Mouse (Mus musculus): Measurements from ENCODE around the gene Hmg20a. TPM values are rescaled to one million over a fixed set of nuclear protein-coding genes. Genes with fewer than 3 reads are reported as not detected.

The Hmg20a gene
- polyA plus RNA-seq, 1 experiment from 2014 or later = 70.3 TPM

DNA sequence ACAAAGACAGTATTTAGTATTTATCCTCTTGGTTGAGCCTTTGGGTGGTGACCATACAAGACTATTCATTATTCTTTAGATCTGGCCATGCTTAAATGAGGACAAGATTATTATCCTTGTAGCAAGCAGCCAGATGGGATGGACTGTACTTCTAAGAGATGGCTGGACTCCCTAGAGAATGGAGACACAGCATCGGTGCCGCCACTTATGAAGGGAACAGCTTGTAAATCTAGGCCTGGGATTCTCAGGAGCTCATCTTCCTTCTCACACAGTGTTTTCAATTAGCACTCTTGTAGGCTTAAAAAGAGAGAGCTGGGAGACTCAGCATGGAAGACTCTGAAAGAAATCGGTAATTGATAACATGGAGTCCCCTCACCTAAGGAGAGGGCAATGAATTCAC lies 74.0 kb downstream of the Hmg20a start:
- Histone ChIP-seq H3K27ac (no peak overlapping the region), H3K36me3 (peaks cover 86% of the 10 kb centered on the region), H3K4me1 (replicated peaks) (peaks cover 19% of the 10 kb centered on the region), H3K27me3 (ENCODE audit: insufficient read depth, poor library complexity, severe bottlenecking) (no peaks in the 10 kb centered on the region), H3K9me3 (no peaks in the 10 kb centered on the region), H3K4me3 (no peak overlapping the region)
- 69% methylated on average over 3 of the region's 3 CpGs for WGBS
- no peak for DNase-seq (ENCODE audit: low spot score)

DNA sequence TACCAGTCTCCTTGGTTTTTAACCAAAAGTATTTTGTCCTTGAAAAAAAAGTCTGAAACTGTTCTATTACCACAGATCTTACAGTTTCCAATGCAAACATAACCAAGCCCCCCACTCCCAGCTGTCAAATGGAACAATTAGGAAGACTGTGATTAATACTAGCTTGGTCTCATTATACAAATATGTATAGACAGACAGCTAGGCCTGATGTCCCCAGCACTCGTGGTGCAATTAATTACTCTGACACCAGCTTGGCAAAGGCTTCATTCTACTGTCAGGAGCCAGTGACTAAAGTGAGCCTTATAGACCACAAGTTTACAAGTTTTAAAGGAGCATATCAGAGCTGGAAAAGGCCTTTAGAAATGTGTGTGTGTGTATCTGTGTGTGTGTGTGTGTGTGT lies 74.5 kb downstream of the Hmg20a start:
- Histone ChIP-seq H3K27me3 (ENCODE audit: insufficient read depth, poor library complexity, severe bottlenecking) (no peaks in the 10 kb centered on the region), H3K27ac (no peak overlapping the region), H3K9me3 (no peaks in the 10 kb centered on the region), H3K4me3 (no peak overlapping the region), H3K4me1 (replicated peaks) (peaks cover 19% of the 10 kb centered on the region), H3K36me3 (peaks cover 81% of the 10 kb centered on the region)
- no peak for DNase-seq (ENCODE audit: low spot score)
- 57% methylated on average over 1 of the region's 1 CpGs for WGBS

DNA sequence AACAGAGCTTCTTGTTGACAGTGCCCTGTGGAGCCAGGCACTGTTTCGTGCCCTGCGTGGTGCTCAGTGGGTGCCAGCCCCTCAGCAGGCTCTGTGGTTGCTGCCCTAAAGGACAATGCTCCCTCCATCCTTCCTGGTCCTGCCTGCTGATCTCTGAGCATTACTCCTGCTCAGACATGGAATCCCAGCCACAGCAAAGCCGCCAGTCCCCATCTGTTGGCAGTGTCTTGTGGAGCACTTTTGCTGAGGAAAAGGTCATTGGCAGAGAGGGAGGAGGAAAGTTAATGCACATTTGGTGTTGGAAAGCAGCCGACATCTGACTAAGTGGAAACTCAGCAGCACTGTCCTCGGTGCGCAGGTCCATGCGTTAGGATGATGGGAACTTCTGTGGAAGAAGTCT lies 76.7 kb downstream of the Hmg20a start:
- Histone ChIP-seq H3K4me1 (replicated peaks) (peaks cover 19% of the 10 kb centered on the region), H3K9me3 (no peaks in the 10 kb centered on the region), H3K36me3 (peaks cover 59% of the 10 kb centered on the region)

DNA sequence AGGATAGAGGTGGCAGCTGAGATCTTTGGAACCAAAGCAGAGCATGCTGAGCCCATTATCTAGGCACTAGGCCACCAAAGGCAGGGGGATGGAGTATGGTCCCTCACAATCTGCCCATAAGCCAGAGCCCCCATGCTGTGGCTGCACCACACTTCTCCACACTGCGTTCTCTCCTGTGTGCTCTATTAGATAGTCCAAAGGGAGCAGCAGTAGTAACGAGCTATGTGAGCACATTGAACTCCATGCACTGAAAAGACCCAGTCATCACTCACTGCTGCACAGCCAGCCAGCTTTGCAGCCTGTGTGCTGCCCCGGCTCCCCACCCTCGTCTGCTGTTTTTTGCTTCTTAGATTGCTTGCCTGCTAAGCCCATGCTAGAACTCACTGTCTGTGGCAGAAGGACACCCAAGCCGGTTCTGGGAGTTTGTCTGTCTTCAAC lies 77.4 kb downstream of the Hmg20a start:
- peaks cover 19% of the 10 kb centered on the region for H3K4me1 ChIP-seq (replicated peaks)
- no peaks in the 10 kb centered on the region for H3K9me3 ChIP-seq
- WGBS = 38% methylated on average over 5 of the region's 5 CpGs
- H3K36me3 ChIP-seq = peaks cover 52% of the 10 kb centered on the region
- no peak for DNase-seq (ENCODE audit: low spot score)
- H3K4me3 ChIP-seq = no peak overlapping the region
- H3K27me3 ChIP-seq (ENCODE audit: insufficient read depth, poor library complexity, severe bottlenecking) = no peaks in the 10 kb centered on the region
- peak overlapping the region; percentile 60 for H3K27ac ChIP-seq

More for the DNA sequence above, 76.7 kb downstream of the Hmg20a start:
- H3K27ac ChIP-seq = peak overlapping the region; percentile 75
- no peak overlapping the region for H3K4me3 ChIP-seq
- no peak for DNase-seq (ENCODE audit: low spot score)
- H3K27me3 ChIP-seq (ENCODE audit: insufficient read depth, poor library complexity, severe bottlenecking) = no peaks in the 10 kb centered on the region
- WGBS = 35% methylated on average over 7 of the region's 7 CpGs

DNA sequence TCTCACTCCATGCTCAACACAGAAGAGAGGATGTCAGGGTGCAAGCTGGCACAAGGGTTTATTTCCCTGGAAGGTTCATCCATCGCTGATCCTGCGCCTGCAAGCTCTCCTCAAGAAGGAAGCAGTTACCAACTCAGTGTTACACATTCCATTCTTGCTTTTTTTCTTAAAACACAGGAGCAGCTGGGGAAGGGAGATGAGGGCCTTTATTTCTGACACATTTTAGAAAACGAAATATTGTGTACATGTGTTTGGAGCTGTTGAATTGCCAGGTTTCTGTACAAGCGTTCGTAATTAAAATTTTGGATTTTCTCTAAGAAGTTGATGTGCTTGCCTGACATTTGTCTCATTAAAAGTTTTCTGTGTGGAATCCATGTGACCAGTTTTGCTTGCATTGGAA lies 78.2 kb downstream of the Hmg20a start:
- whole genome bisulfite sequencing = 91% methylated on average over 5 of the region's 5 CpGs
- Histone ChIP-seq H3K27ac (no peak overlapping the region), H3K4me1 (replicated peaks) (peaks cover 23% of the 10 kb centered on the region), H3K36me3 (peaks cover 44% of the 10 kb centered on the region), H3K9me3 (no peaks in the 10 kb centered on the region), H3K27me3 (ENCODE audit: insufficient read depth, poor library complexity, severe bottlenecking) (no peaks in the 10 kb centered on the region), H3K4me3 (no peak overlapping the region)
- no peak for DNase-seq (ENCODE audit: low spot score)

DNA sequence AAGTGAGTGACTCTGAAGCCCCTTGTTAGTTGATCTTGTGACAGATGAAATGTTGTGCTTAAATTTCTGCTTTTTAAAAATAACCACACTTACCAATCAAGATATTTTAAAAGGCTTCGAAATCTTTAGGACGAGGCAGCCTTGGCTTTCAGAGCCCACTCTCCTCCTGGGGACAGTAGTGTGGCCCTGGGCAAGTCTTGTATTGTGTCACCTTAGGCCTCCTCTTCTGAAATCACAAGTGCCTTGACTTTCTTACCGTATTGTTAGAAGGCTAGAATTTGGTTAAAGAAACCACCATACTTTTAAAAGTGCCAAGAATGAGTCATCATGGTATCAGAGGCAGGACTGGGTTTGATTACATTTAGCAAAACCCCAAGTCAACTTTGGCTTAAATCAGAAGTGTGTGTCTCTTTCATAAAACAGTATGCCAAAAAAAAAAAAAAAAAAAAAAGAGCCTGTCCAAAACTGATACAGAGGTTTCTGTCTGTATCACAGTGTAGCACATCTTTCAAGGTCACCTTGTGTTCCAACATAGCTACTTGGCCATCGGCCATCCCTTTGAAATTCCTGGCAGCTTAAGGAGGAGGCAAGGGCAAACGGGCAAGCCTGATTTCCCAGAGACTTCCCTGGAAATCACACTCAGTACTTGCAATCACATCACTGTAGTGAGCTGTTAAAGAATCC lies 78.9 kb downstream of the Hmg20a start:
- Histone ChIP-seq H3K27ac (no peak overlapping the region), H3K27me3 (ENCODE audit: insufficient read depth, poor library complexity, severe bottlenecking) (no peaks in the 10 kb centered on the region), H3K4me1 (replicated peaks) (peaks cover 31% of the 10 kb centered on the region), H3K9me3 (no peaks in the 10 kb centered on the region), H3K4me3 (no peak overlapping the region), H3K36me3 (peaks cover 36% of the 10 kb centered on the region)
- 90% methylated on average over 5 of the region's 5 CpGs for WGBS
- DNase-seq (ENCODE audit: low spot score) = no peak

DNA sequence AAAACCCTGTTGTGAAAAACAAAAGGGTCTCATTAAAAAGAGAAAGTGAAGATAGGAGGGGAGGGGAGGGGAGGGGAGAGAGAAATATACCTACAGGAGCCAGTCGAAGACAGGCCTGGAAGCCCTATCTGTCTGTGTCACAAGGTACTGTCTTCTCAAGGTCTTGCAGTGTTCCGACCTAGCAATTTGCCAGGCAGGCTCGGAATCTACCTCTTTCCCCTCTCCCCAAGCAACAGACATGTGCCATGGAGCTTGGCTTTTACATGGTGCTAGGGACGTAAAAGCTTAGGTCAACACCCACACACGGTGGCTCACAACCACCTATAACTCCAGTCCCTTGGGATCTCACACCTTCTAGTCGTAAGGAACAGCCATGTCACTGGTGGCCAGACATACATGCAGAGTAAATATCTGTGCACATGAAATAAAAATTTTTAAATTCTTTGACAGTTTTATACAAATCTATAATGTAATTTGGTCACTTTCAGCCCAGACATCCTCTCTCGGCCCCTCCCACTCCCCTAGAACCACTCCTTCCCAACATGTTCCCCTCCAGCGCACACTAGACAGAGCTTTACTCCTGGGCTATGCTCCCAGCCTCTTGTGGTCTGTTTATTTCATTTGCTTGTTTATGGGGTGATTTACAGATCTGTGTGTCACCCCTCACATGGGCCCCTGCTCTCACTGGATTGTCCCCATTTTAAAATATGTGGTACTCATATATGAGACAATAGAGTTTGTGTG lies 81.1 kb downstream of the Hmg20a start:
- Histone ChIP-seq H3K27ac (no peak overlapping the region), H3K4me1 (replicated peaks) (peaks cover 48% of the 10 kb centered on the region), H3K27me3 (ENCODE audit: insufficient read depth, poor library complexity, severe bottlenecking) (no peaks in the 10 kb centered on the region), H3K9me3 (no peaks in the 10 kb centered on the region), H3K4me3 (no peak overlapping the region), H3K36me3 (peaks cover 21% of the 10 kb centered on the region)
- WGBS = 84% methylated on average over 8 of the region's 8 CpGs
- DNase-seq (ENCODE audit: low spot score) = no peak

DNA sequence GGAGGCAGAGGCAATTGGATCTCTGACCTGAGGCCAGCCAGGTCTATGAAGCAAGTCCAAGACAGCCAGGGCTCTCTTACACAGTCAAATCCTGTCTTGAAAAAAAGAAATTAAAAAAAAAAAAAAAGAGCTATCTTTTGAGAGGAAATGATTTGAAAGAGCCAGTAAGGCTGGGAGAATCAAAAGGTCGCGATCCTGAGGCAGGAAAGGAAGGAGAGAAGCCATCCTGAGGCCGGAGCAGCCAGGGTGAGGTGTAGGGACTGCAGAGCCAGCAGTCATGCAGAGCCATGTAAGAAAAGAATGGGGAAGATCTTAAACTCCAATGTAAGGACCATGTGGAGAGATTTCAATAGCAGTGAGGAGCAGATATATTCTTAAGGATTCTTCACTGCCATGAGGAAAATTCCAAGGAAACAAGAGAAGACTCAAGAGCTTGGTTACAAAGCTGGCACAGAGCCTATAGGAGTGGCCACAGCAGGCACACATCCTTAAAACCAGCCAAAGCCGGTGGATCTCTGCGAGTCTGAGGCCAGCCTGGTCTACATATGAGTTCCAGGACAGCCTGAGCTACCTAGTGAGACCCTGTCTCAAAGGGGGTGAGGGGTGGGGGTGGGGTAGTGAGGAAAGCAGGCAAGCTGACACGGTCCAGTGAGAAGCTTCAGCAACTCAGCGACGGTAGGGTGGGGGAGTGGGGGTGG lies 82.6 kb downstream of the Hmg20a start:
- H3K4me3 ChIP-seq = no peak overlapping the region
- no peak for DNase-seq (ENCODE audit: low spot score)
- no peaks in the 10 kb centered on the region for H3K27me3 ChIP-seq (ENCODE audit: insufficient read depth, poor library complexity, severe bottlenecking)
- H3K36me3 ChIP-seq = peaks cover 5% of the 10 kb centered on the region; the same call in 1 of the 2 replicates
- peaks cover 45% of the 10 kb centered on the region for H3K4me1 ChIP-seq (replicated peaks)
- H3K9me3 ChIP-seq = no peaks in the 10 kb centered on the region
- 61% methylated on average over 8 of the region's 8 CpGs for WGBS
- no peak overlapping the region for H3K27ac ChIP-seq

DNA sequence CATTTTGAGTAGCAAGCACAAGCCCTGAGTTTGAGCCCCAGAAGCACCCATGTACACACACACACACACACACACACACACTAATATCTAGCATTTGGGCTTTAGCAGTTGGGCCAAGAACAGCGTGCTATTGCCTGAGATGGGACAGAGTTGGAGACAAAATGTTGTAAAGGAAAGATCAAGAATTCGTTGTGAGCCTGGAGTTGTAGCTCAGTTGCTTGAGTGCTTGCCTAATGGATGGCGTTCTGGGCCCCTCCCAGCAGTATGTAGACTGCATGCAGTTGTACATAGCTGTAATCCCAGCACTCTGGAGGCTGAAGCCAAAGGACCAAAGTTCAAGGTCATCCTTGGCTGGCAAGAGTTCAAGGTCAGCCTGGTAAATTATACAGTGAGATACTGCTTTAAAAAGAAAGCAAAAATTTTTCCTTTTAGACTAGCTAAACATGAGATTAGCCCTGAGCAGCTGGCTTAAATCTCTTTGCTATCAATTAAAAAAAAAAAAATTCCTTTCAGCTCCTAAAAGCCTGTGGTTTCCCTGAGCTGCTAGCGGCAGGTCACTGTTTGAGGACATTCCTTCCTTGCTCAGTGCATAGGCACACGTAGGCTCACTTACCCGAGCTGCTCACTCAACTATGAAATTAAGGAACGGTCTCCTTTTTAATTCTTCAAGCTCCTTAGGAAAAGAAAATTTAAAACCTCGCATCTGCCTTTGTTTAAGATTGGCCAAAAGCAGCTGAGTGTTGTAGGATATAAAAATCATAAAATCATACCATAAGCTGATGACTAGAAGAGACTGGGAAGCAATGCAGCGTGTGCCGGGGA lies 83.5 kb downstream of the Hmg20a start:
- WGBS = 53% methylated on average over 10 of the region's 10 CpGs
- no peaks in the 10 kb centered on the region for H3K9me3 ChIP-seq
- H3K4me3 ChIP-seq = no peak overlapping the region
- H3K36me3 ChIP-seq = no peaks in the 10 kb centered on the region
- H3K4me1 ChIP-seq (replicated peaks) = peaks cover 53% of the 10 kb centered on the region
- H3K27ac ChIP-seq = no peak overlapping the region
- no peak for DNase-seq (ENCODE audit: low spot score)
- H3K27me3 ChIP-seq (ENCODE audit: insufficient read depth, poor library complexity, severe bottlenecking) = no peaks in the 10 kb centered on the region

DNA sequence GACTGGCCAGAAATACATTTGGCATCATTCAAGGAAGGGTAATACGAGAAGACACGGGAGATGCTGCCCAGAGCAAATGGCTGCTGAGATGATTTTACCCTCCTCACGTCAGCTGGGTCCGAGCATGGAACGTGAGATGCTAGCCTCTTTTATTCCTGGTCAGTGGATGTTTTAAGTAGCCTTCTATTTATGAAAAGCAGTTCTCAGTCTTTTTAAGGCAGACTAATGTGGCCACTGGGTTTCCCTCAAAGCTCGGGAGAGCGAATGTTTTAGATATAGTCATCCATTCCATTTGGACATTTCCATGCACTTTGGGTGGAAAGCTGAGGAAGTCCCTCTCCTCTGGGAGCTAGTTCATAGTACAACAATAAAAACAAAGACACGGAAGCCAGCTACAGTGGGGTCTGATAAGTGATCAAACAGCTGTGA lies 84.1 kb downstream of the Hmg20a start:
- no peak overlapping the region for H3K27ac ChIP-seq
- H3K4me3 ChIP-seq = no peak overlapping the region
- H3K36me3 ChIP-seq = no peaks in the 10 kb centered on the region
- H3K27me3 ChIP-seq (ENCODE audit: insufficient read depth, poor library complexity, severe bottlenecking) = 0 out of 2 replicates have a peak, but pooled peaks cover under 1% of the 10 kb centered on the region
- no peaks in the 10 kb centered on the region for H3K9me3 ChIP-seq
- no peak for DNase-seq (ENCODE audit: low spot score)
- WGBS = 50% methylated on average over 8 of the region's 8 CpGs
- peaks cover 59% of the 10 kb centered on the region for H3K4me1 ChIP-seq (replicated peaks)

DNA sequence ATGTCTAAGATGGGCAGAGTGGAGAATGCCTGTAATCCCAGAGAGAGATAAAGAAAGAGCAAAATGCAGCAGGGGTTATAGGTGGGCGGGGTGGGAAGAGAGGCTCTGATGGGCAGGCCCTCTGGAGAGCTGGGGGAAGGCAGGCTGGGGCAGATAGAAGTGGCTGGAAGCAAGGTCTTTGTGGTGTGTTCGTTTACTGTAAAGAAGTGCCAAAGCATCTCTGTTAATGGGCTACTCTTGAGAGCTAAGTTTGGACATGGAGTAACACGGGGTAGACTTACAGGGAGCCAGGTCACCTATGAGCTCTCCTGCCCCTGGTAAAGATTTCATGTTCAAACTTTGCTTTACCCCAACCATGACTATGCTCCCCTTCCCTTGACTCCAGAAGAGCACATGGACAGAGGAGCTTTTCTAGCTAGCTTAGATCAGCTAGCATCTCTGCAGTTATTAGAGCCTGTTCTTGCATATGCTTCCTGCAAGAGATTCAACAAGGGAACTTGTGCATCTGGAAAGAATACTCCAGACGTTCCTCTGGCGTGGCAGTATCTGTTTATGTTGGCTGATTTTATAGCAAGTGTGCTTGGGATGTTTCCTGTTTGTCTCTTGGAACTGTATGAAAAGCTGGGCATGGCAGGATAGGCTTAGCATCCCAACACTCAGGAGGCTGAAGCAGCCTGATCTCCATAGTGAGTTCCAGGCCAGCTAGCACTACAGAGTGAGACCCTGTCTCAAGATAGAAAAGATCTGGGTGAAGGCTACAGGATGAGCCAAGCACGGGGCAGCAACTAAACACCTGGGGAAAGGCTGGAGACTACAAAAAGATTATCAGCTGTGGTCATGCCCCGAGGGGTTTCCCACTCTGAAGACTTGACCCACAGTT lies 85.5 kb downstream of the Hmg20a start:
- H3K27ac ChIP-seq = no peak overlapping the region; the same call in 1 of the 2 replicates

More for the DNA sequence above, 85.5 kb downstream of the Hmg20a start:
- Histone ChIP-seq H3K4me1 (replicated peaks) (peaks cover 61% of the 10 kb centered on the region), H3K4me3 (no peak overlapping the region), H3K27me3 (ENCODE audit: insufficient read depth, poor library complexity, severe bottlenecking) (0 out of 2 replicates have a peak, but pooled peaks cover 5% of the 10 kb centered on the region), H3K9me3 (no peaks in the 10 kb centered on the region), H3K36me3 (no peaks in the 10 kb centered on the region)
- no peak for DNase-seq (ENCODE audit: low spot score)
- 81% methylated on average over 7 of the region's 7 CpGs for WGBS

All from hindbrain, embryonic 10.5 days (tissue).